Mouse (Mus musculus): ENCODE results near the gene Nfat5.

- TF ChIP-seq CTCF (IDR thresholded peaks at IDR 0.05; ENCODE audit: low read depth) (peak; percentile 94), EP300 (IDR thresholded peaks at IDR 0.05; ENCODE audit: low read depth) (no peak)
These were observed 30.9 kb downstream of the Nfat5 start for GRCm38 (mm10) chr8:107324142-107324541.
